Mouse (Mus musculus) cerebral cortex, adult 2 months (tissue): ENCODE measurements around the gene Gpr4.

Experiments used
- WGBS: fragments of 180-500 bp; shearing (Covaris S2); methylation state at CpG from one replicate; pipeline ENCODE4 v1.1.7; 2018; 5-methylcytosine and 5-hydroxymethylcytosine counted together

Gene Gpr4

GRCm38 (mm10) chr7:19227883-19228792 lies 15.8 kb downstream of the Gpr4 start, which contains the start of gene Opa3:
Opa3 (plus strand) TSS chr7:19228334.
- WGBS = under 1% methylated on average over 91 of the region's 91 CpGs

GRCm38 (mm10) chr7:19228793-19229148 lies 16.4 kb downstream of the Gpr4 start:
- WGBS = 0% methylated on average over 14 of the region's 14 CpGs

- WGBS = 24% methylated on average over 5 of the region's 5 CpGs
Observed at GRCm38 (mm10) chr7:19229404-19229803, 17.1 kb downstream of the Gpr4 start.

- 84% methylated on average over 2 of the region's 2 CpGs for WGBS
Observed at GRCm38 (mm10) chr7:19230041-19230580, 17.8 kb downstream of the Gpr4 start.

GRCm38 (mm10) chr7:19230899-19231298 lies 18.6 kb downstream of the Gpr4 start:
- 95% methylated on average over 5 of the region's 5 CpGs for WGBS

GRCm38 (mm10) chr7:19231849-19232248 lies 19.5 kb downstream of the Gpr4 start:
- WGBS = 83% methylated on average over 3 of the region's 3 CpGs

- WGBS = 88% methylated on average over 5 of the region's 5 CpGs
Observed at GRCm38 (mm10) chr7:19234652-19235051, 22.3 kb downstream of the Gpr4 start.

- WGBS = 95% methylated on average over 2 of the region's 2 CpGs
Observed at GRCm38 (mm10) chr7:19235092-19235671, 22.8 kb downstream of the Gpr4 start.

- 73% methylated on average over 2 of the region's 2 CpGs for WGBS
Observed at GRCm38 (mm10) chr7:19236411-19236810, 24.1 kb downstream of the Gpr4 start.

- WGBS = 95% methylated on average over 4 of the region's 4 CpGs
Observed at GRCm38 (mm10) chr7:19238344-19238743, 26.0 kb downstream of the Gpr4 start.

- WGBS = 0% methylated on average over 1 of the region's 1 CpGs
Observed at GRCm38 (mm10) chr7:19239423-19239822, 27.1 kb downstream of the Gpr4 start.

GRCm38 (mm10) chr7:19239986-19240385 lies 27.6 kb downstream of the Gpr4 start:
- WGBS = 58% methylated on average over 4 of the region's 4 CpGs

GRCm38 (mm10) chr7:19240905-19241463 lies 28.6 kb downstream of the Gpr4 start:
- WGBS = 56% methylated on average over 8 of the region's 8 CpGs

GRCm38 (mm10) chr7:19242005-19242404 lies 29.7 kb downstream of the Gpr4 start:
- 93% methylated on average over 1 of the region's 1 CpGs for WGBS

GRCm38 (mm10) chr7:19243858-19244257 lies 31.5 kb downstream of the Gpr4 start:
- 23% methylated on average over 5 of the region's 5 CpGs for WGBS

- WGBS = 79% methylated on average over 3 of the region's 3 CpGs
Observed at GRCm38 (mm10) chr7:19245083-19245482, 32.7 kb downstream of the Gpr4 start.

- WGBS = 91% methylated on average over 1 of the region's 1 CpGs
Observed at GRCm38 (mm10) chr7:19246855-19247254, 34.5 kb downstream of the Gpr4 start.

- 98% methylated on average over 2 of the region's 2 CpGs for WGBS
Observed at GRCm38 (mm10) chr7:19247511-19247910, 35.2 kb downstream of the Gpr4 start.

GRCm38 (mm10) chr7:19252078-19252477 lies 39.7 kb downstream of the Gpr4 start:
- WGBS = 87% methylated on average over 4 of the region's 4 CpGs

GRCm38 (mm10) chr7:19253437-19253836 lies 41.1 kb downstream of the Gpr4 start:
- WGBS = 56% methylated on average over 5 of the region's 5 CpGs

GRCm38 (mm10) chr7:19255395-19255794 lies 43.1 kb downstream of the Gpr4 start:
- WGBS = 93% methylated on average over 17 of the region's 17 CpGs

GRCm38 (mm10) chr7:19256567-19256966 lies 44.2 kb downstream of the Gpr4 start:
- WGBS = 81% methylated on average over 7 of the region's 7 CpGs
